Mouse (Mus musculus) stomach, embryonic 14.5 days (tissue): ENCODE measurements around the gene Grsf1. TPM values are rescaled to one million over a fixed set of nuclear protein-coding genes. Genes with fewer than 3 reads are reported as not detected.

Source experiments
- ATAC-seq: fragments of 200-750 bp; cut with Nextera tagmentation; 2 replicates; pipeline ENCODE4 v1.8.0; 2017; ENCODE audit warnings: low read depth, moderate TSS enrichment; ENCODE audit not compliant: insufficient number of reproducible peaks, insufficient read depth, low FRiP score
- H3K27ac ChIP-seq: fragments of 300-500 bp; sonication (generic); 2 replicates; pipeline ENCODE4 v1.5.1; 2014; ENCODE audit warnings: mild to moderate bottlenecking, low read length, moderate library complexity, mixed read lengths
- H3K27me3 ChIP-seq: fragments of 300-500 bp; sonication (generic); 2 replicates; pipeline ENCODE4 v1.6.1; 2014; ENCODE audit warnings: low read length, control low read depth, mixed read lengths; ENCODE audit not compliant: control insufficient read depth, insufficient read depth
- H3K36me3 ChIP-seq: fragments of 300-500 bp; sonication (generic); 2 replicates; pipeline ENCODE4 v1.6.1; 2014; ENCODE audit warnings: mild to moderate bottlenecking, control low read depth, low read length, moderate library complexity, mixed read lengths; ENCODE audit not compliant: control insufficient read depth, insufficient read depth
- H3K4me1 ChIP-seq: fragments of 300-500 bp; sonication (generic); 2 replicates; pipeline ENCODE4 v1.6.1; 2014; ENCODE audit warnings: low read length, control low read depth, mixed read lengths; ENCODE audit not compliant: control insufficient read depth, insufficient read depth
- H3K4me2 ChIP-seq: fragments of 300-500 bp; sonication (generic); replicated peaks from 2 replicates; pipeline ENCODE4 v1.6.1; 2014; ENCODE audit warnings: low read depth, low read length, control low read depth
- H3K4me3 ChIP-seq: fragments of 300-500 bp; sonication (generic); 2 replicates; pipeline ENCODE4 v1.5.1; 2014; ENCODE audit warnings: low read depth, low read length, control low read depth
- H3K9ac ChIP-seq: fragments of 300-500 bp; sonication (generic); replicated peaks from 2 replicates; pipeline ENCODE4 v1.6.1; 2014; ENCODE audit warnings: low read depth, mild to moderate bottlenecking, control low read depth, low read length, moderate library complexity, mixed read lengths
- H3K9me3 ChIP-seq: fragments of 300-500 bp; sonication (generic); 2 replicates; pipeline ENCODE4 v1.6.1; 2016; ENCODE audit warnings: low read depth, low read length, control low read depth; ENCODE audit not compliant: control insufficient read depth
- WGBS: fragments of 180-500 bp; shearing (Covaris S2); extraction: QIAGEN DNeasy Blood & Tissue Kit; methylation state at CpG from one replicate; pipeline ENCODE4 v1.1.7; 2014; 5-methylcytosine and 5-hydroxymethylcytosine counted together
- polyA plus RNA-seq: library from polyadenylated mRNA; unstranded; fragments of >200 nt; fragmentation: Nextera tagmentation; extraction: Ambion mirVana; gene quantifications from 2 replicates; pipeline ENCODE4 v1.2.1, GENCODE M21; 2014

Grsf1 gene
- polyA plus RNA-seq, 1 experiment from 2014 or later: 52.7 TPM

DNA sequence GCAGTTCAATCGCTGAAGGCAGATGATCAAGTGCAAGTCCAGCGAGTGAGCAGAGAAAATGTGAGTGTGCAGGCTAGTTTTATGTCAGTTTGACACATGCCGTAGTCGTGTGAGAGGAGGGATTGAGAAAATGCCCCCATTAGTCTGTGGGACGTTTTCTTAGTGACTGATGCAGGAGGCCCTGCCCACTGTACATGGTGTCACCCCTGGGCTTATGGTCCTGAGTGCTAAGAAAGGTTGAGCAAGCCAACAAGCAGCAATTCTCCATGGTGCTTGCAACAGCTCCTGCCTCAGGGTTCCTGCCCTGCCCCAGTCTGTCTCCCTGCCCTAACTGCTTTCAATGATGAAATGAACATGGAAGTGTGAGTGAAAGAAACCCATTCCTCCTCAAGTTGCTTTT lies 23.4 kb downstream of the Grsf1 start:
- Histone ChIP-seq H3K4me2 (no peak overlapping the region), H3K9me3 (no peaks in the 10 kb centered on the region), H3K4me1 (no peaks in the 10 kb centered on the region), H3K27me3 (no peaks in the 10 kb centered on the region), H3K27ac (no peak overlapping the region), H3K36me3 (peaks cover 7% of the 10 kb centered on the region; the same call in 1 of the 2 replicates), H3K9ac (no peak overlapping the region), H3K4me3 (no peak overlapping the region)
- WGBS: 73% methylated on average over 5 of the region's 5 CpGs
- ATAC-seq: no peak

DNA sequence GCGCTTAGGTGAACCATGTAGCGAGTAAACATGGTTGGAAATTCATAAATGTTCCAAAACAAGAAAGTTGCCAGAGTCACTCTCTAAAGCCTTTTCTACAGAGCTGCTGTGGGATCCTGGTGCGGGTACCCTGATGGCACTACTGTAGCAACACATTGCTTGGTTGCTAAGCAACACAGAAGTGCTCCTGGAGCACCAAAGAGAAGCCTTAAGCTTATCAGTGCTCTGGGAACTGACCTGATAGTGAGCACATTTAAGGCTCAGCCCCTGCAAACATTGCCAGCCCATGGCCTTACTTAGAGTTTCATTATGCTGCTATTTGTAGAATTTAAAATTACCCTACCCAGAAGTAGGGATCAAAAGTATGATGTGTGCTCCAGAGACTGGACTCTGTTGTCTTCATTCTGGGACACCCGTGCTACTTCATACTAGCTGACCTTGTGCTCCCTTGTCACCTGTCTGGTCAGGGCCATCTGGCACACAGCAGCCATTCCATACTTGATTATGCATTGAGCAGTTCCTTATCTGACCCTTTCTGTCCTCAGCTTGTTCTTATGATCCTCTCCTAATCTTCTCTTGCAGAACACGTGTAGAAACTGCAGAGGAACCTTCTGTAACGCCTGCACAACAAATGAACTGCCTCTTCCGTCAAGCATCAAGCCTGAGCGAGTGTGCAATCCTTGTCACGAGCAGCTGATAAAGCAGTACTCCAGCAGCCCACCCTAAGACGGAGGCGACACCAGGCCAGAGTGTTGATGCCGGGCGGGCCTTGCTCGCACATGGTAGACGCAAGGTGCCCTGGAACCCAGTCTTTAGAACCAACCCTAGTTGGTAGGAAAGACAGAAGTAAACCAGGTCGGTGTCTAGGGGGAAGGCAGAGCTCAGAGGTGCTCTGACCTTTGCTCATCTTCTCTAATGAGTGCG lies 26.5 kb downstream of the Grsf1 start:
- WGBS: 77% methylated on average over 17 of the region's 17 CpGs
- H3K36me3 ChIP-seq: peaks cover 13% of the 10 kb centered on the region; the same call in 1 of the 2 replicates

GRCm38 (mm10) chr5:88645405-88645804 lies 30.6 kb downstream of the Grsf1 start:
- ATAC-seq: no peak
- no peaks in the 10 kb centered on the region for H3K4me1 ChIP-seq
- H3K4me2 ChIP-seq: no peak overlapping the region
- WGBS: 65% methylated on average over 5 of the region's 5 CpGs
- no peak overlapping the region for H3K4me3 ChIP-seq
- no peak overlapping the region for H3K9ac ChIP-seq
- no peak overlapping the region for H3K27ac ChIP-seq
- no peaks in the 10 kb centered on the region for H3K9me3 ChIP-seq
- no peaks in the 10 kb centered on the region for H3K27me3 ChIP-seq
- peaks cover 23% of the 10 kb centered on the region for H3K36me3 ChIP-seq

More for the DNA sequence above, 26.5 kb downstream of the Grsf1 start:
- no peak for ATAC-seq
- no peak overlapping the region for H3K9ac ChIP-seq
- no peaks in the 10 kb centered on the region for H3K27me3 ChIP-seq
- no peak overlapping the region for H3K27ac ChIP-seq
- H3K4me3 ChIP-seq: no peak overlapping the region
- H3K4me2 ChIP-seq: no peak overlapping the region
- H3K9me3 ChIP-seq: no peaks in the 10 kb centered on the region
- no peaks in the 10 kb centered on the region for H3K4me1 ChIP-seq

DNA sequence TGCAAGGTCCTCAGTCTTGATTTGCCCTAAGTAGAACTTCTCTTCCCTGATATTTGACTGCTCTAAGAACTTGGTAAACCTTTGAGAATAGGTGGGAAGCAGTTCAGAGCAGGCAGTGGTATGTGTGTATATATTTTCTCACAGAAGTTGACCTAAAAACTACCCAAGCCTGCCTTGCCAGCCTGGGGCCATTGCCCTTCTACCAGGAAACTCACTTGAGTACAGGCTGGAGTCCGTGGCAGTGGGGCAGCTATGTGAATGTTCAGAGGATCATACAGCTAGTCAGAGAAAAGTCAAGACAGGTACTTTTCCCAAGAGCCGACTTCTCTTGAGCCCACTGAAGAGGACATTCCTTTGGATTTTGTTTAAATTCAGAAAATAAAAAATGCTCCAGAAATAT lies 31.1 kb downstream of the Grsf1 start:
- no peak overlapping the region for H3K27ac ChIP-seq
- no peak for ATAC-seq
- no peak overlapping the region for H3K9ac ChIP-seq
- H3K4me3 ChIP-seq: no peak overlapping the region
- 82% methylated on average over 2 of the region's 2 CpGs for WGBS
- no peaks in the 10 kb centered on the region for H3K27me3 ChIP-seq
- peaks cover 23% of the 10 kb centered on the region for H3K36me3 ChIP-seq
- no peaks in the 10 kb centered on the region for H3K4me1 ChIP-seq
- no peaks in the 10 kb centered on the region for H3K9me3 ChIP-seq
- H3K4me2 ChIP-seq: no peak overlapping the region

- no peak overlapping the region for H3K4me3 ChIP-seq
- H3K27ac ChIP-seq: no peak overlapping the region
- no peak overlapping the region for H3K4me2 ChIP-seq
- no peaks in the 10 kb centered on the region for H3K9me3 ChIP-seq
- 89% methylated on average over 9 of the region's 9 CpGs for WGBS
- ATAC-seq: no peak
- H3K27me3 ChIP-seq: no peaks in the 10 kb centered on the region
- no peak overlapping the region for H3K9ac ChIP-seq
- no peaks in the 10 kb centered on the region for H3K4me1 ChIP-seq
- peaks cover 22% of the 10 kb centered on the region for H3K36me3 ChIP-seq
These were observed 32.5 kb downstream of the Grsf1 start for GRCm38 (mm10) chr5:88643491-88643890.

- no peak for ATAC-seq
- no peaks in the 10 kb centered on the region for H3K27me3 ChIP-seq
- no peak overlapping the region for H3K4me3 ChIP-seq
- 80% methylated on average over 9 of the region's 9 CpGs for WGBS
- no peak overlapping the region for H3K9ac ChIP-seq
- H3K4me2 ChIP-seq: no peak overlapping the region
- no peaks in the 10 kb centered on the region for H3K4me1 ChIP-seq
- H3K27ac ChIP-seq: no peak overlapping the region
- H3K9me3 ChIP-seq: no peaks in the 10 kb centered on the region
- H3K36me3 ChIP-seq: peaks cover 22% of the 10 kb centered on the region
These were observed 33.2 kb downstream of the Grsf1 start for GRCm38 (mm10) chr5:88642786-88643185.

DNA sequence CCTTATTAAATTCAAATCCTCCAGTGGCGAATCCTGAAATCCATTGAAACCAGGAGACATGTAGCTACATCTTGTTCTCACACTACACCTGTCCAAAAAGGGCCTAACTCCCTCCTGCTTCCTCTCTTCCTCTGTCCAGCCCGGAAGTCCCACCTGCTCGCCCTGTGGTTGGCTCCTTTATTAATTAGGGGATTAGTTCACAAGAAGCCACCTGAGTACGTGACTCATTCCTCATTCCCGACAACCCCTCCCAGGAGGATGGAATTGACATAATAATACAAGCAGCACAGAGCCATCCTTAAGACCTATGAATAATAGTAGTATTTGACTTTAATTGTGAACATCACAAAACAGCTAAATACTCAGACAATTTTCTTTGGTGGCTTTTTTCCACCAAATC lies 41.9 kb downstream of the Grsf1 start:
- Histone ChIP-seq H3K4me2 (no peak overlapping the region), H3K36me3 (peaks cover 10% of the 10 kb centered on the region; the same call in 1 of the 2 replicates), H3K4me1 (no peaks in the 10 kb centered on the region), H3K4me3 (no peak overlapping the region), H3K9ac (no peak overlapping the region), H3K27me3 (no peaks in the 10 kb centered on the region), H3K9me3 (no peaks in the 10 kb centered on the region), H3K27ac (no peak overlapping the region)
- 80% methylated on average over 5 of the region's 5 CpGs for whole genome bisulfite sequencing
- no peak for ATAC-seq

- WGBS: 87% methylated on average over 9 of the region's 9 CpGs
- H3K36me3 ChIP-seq: peaks cover 10% of the 10 kb centered on the region; the same call in 1 of the 2 replicates
- H3K4me1 ChIP-seq: no peaks in the 10 kb centered on the region
- no peak overlapping the region for H3K9ac ChIP-seq
- no peak overlapping the region for H3K4me2 ChIP-seq
- no peaks in the 10 kb centered on the region for H3K27me3 ChIP-seq
- no peaks in the 10 kb centered on the region for H3K9me3 ChIP-seq
- H3K27ac ChIP-seq: no peak overlapping the region
- no peak for ATAC-seq
- no peak overlapping the region for H3K4me3 ChIP-seq
These were observed 43.5 kb downstream of the Grsf1 start for GRCm38 (mm10) chr5:88632463-88632862.
